Mouse (Mus musculus) ES-Bruce4 (cell line): Measurements from ENCODE around the gene Fmo3. TPM values are rescaled to one million over a fixed set of nuclear protein-coding genes. Genes with fewer than 3 reads are reported as not detected.

Experiments used
- H3K27ac ChIP-seq: 2 replicates; pipeline ENCODE4 v1.5.1; 2012; ENCODE audit warnings: low read length, inconsistent platforms; ENCODE audit not compliant: insufficient read depth
- H3K27me3 ChIP-seq: 2 replicates; pipeline ENCODE4 v1.6.1; 2012; ENCODE audit warnings: mild to moderate bottlenecking, low read length, inconsistent platforms; ENCODE audit not compliant: control insufficient read depth, poor library complexity, insufficient read depth, severe bottlenecking
- H3K36me3 ChIP-seq: 2 replicates; pipeline ENCODE4 v1.6.1; 2012; ENCODE audit warnings: inconsistent platforms, mild to moderate bottlenecking, low read length, moderate library complexity; ENCODE audit not compliant: control insufficient read depth, poor library complexity, insufficient read depth, severe bottlenecking
- H3K4me1 ChIP-seq: one replicate; pipeline ENCODE4 v1.8.1; 2011; ENCODE audit warnings: low read length; ENCODE audit not compliant: control insufficient read depth, insufficient read depth
- H3K4me3 ChIP-seq: 2 replicates; pipeline ENCODE4 v1.5.1; 2011; ENCODE audit warnings: low read depth, mild to moderate bottlenecking, low read length
- H3K9ac ChIP-seq: 2 replicates; pipeline ENCODE4 v1.6.1; 2012; ENCODE audit warnings: low read depth, mild to moderate bottlenecking, inconsistent platforms; ENCODE audit not compliant: poor library complexity, severe bottlenecking
- H3K9me3 ChIP-seq: replicated peaks from 2 replicates; pipeline ENCODE4 v1.6.1; 2012; ENCODE audit warnings: mild to moderate bottlenecking, low read length, inconsistent platforms; ENCODE audit not compliant: control insufficient read depth, poor library complexity, insufficient read depth, severe bottlenecking
- CTCF ChIP-seq: IDR thresholded peaks from one replicate; pipeline ENCODE4 v1.8.1; 2011; ENCODE audit warnings: low read depth, low read length
- EP300 ChIP-seq: IDR thresholded peaks from 2 replicates; pipeline ENCODE4 v1.6.1; 2011; ENCODE audit warnings: low read depth, low read length; ENCODE audit not compliant: insufficient read depth
- POLR2A ChIP-seq: IDR thresholded peaks from one replicate; pipeline ENCODE4 v1.8.1; 2011; ENCODE audit warnings: low read length; ENCODE audit not compliant: insufficient read depth
- polyA plus RNA-seq: library from polyadenylated mRNA; stranded (reverse); fragments of >200 nt; gene quantifications from 2 replicates; pipeline ENCODE4 v1.2.4, GENCODE M21; 2011; ENCODE audit warnings: low read depth; ENCODE audit not compliant: missing spikeins, insufficient read depth, insufficient read length

Fmo3 gene
- polyA plus RNA-seq, 1 experiment = not detected

GRCm38 (mm10) chr1:162916661-162917060 is 67.7 kb downstream of the Fmo3 start:
- H3K4me3 ChIP-seq = no peak overlapping the region
- H3K9ac ChIP-seq = no peak overlapping the region
- H3K36me3 ChIP-seq = no peaks in the 10 kb centered on the region
- H3K27me3 ChIP-seq = no peaks in the 10 kb centered on the region
- no peaks in the 10 kb centered on the region for H3K4me1 ChIP-seq
- TF ChIP-seq CTCF = no peak
- no peak for TF ChIP-seq EP300
- no peak for TF ChIP-seq POLR2A
- no peak overlapping the region for H3K27ac ChIP-seq
- H3K9me3 ChIP-seq = no peaks in the 10 kb centered on the region

GRCm38 (mm10) chr1:162914932-162915556 is 69.3 kb downstream of the Fmo3 start:
- H3K4me1 ChIP-seq = no peaks in the 10 kb centered on the region
- no peak overlapping the region for H3K27ac ChIP-seq
- no peak overlapping the region for H3K9ac ChIP-seq
- H3K9me3 ChIP-seq = no peaks in the 10 kb centered on the region
- H3K36me3 ChIP-seq = no peaks in the 10 kb centered on the region
- H3K4me3 ChIP-seq = no peak overlapping the region
- H3K27me3 ChIP-seq = no peaks in the 10 kb centered on the region
- TF ChIP-seq CTCF (no peak), POLR2A (no peak), EP300 (no peak)

- Histone ChIP-seq H3K4me3 (no peak overlapping the region), H3K36me3 (no peaks in the 10 kb centered on the region), H3K4me1 (no peaks in the 10 kb centered on the region), H3K27ac (no peak overlapping the region), H3K9ac (no peak overlapping the region), H3K9me3 (no peaks in the 10 kb centered on the region), H3K27me3 (no peaks in the 10 kb centered on the region)
- TF ChIP-seq CTCF (no peak), POLR2A (no peak), EP300 (no peak)
Measured at GRCm38 (mm10) chr1:162912085-162912484, 72.2 kb downstream of the Fmo3 start.

Other genes starting within 250 kb of the Fmo3 start
- 354 and 366 TPM in 2 replicates for gene Prrc2c, start 244.0 kb downstream of the Fmo3 start, polyA plus RNA-seq
- gene Fmo4, start 170.6 kb downstream of the Fmo3 start, polyA plus RNA-seq = not detected in 2 replicates
- gene Fmo1, start 117.9 kb downstream of the Fmo3 start, polyA plus RNA-seq = not detected in 2 replicates
- not detected in 2 replicates for gene Fmo2, start 85.8 kb downstream of the Fmo3 start, polyA plus RNA-seq
- gene Fmo6, start 47.0 kb downstream of the Fmo3 start, polyA plus RNA-seq = not detected in 2 replicates
- gene Mroh9, start 101.1 kb upstream of the Fmo3 start, polyA plus RNA-seq = not detected in 2 replicates